Mouse (Mus musculus) neural tube, embryonic 15.5 days (tissue): Measurements from ENCODE around the gene Fam222b. TPM values are rescaled to one million over a fixed set of nuclear protein-coding genes. Genes with fewer than 3 reads are reported as not detected.

Source experiments
- ATAC-seq: fragments of 200-750 bp; cut with Nextera tagmentation; 2 replicates; pipeline ENCODE4 v1.8.0; 2017; ENCODE audit warnings: mild to moderate bottlenecking, moderate TSS enrichment, moderate library complexity; ENCODE audit not compliant: low FRiP score
- H3K27ac ChIP-seq: fragments of 300-500 bp; sonication (generic); replicated peaks from 2 replicates; pipeline ENCODE4 v1.5.1; 2015; ENCODE audit warnings: mild to moderate bottlenecking, inconsistent platforms
- H3K27me3 ChIP-seq: fragments of 300-500 bp; sonication (generic); replicated peaks from 2 replicates; pipeline ENCODE4 v1.6.1; 2015; ENCODE audit warnings: inconsistent platforms
- H3K36me3 ChIP-seq: fragments of 300-500 bp; sonication (generic); 2 replicates; pipeline ENCODE4 v1.6.1; 2015; ENCODE audit warnings: inconsistent platforms
- H3K4me1 ChIP-seq: fragments of 300-500 bp; sonication (generic); 2 replicates; pipeline ENCODE4 v1.6.1; 2015; ENCODE audit warnings: inconsistent platforms
- H3K4me2 ChIP-seq: fragments of 300-500 bp; sonication (generic); 2 replicates; pipeline ENCODE4 v1.6.1; 2015; ENCODE audit warnings: inconsistent platforms, mild to moderate bottlenecking, moderate library complexity
- H3K4me3 ChIP-seq: fragments of 300-500 bp; sonication (generic); replicated peaks from 2 replicates; pipeline ENCODE4 v1.5.1; 2015; ENCODE audit warnings: mild to moderate bottlenecking, inconsistent platforms
- H3K9ac ChIP-seq: fragments of 300-500 bp; sonication (generic); replicated peaks from 2 replicates; pipeline ENCODE4 v1.6.1; 2015; ENCODE audit warnings: mild to moderate bottlenecking, inconsistent platforms
- H3K9me3 ChIP-seq: fragments of 300-500 bp; sonication (generic); replicated peaks from 2 replicates; pipeline ENCODE4 v1.6.1; 2016; ENCODE audit warnings: inconsistent platforms
- WGBS: fragments of 180-500 bp; shearing (Covaris S2); methylation state at CpG from one replicate; pipeline ENCODE4 v1.1.7; 2015; ENCODE audit warnings: mixed read lengths; 5-methylcytosine and 5-hydroxymethylcytosine counted together
- polyA plus RNA-seq: library from polyadenylated mRNA; unstranded; fragments of >200 nt; fragmentation: Nextera tagmentation; extraction: Ambion mirVana; gene quantifications from 2 replicates; pipeline ENCODE4 v1.2.1, GENCODE M21; 2015

Fam222b gene
- polyA plus RNA-seq, 1 experiment from 2014 or later = 22.2 TPM

GRCm38 (mm10) chr11:78140665-78141064 lies 46.2 kb downstream of the Fam222b start:
- H3K4me1 ChIP-seq = peaks cover 7% of the 10 kb centered on the region; the same call in 1 of the 2 replicates
- no peaks in the 10 kb centered on the region for H3K27me3 ChIP-seq
- H3K9me3 ChIP-seq = no peaks in the 10 kb centered on the region
- no peak for ATAC-seq
- no peak overlapping the region for H3K4me3 ChIP-seq
- WGBS = 77% methylated on average over 5 of the region's 5 CpGs
- no peak overlapping the region for H3K27ac ChIP-seq
- H3K36me3 ChIP-seq = peaks cover 22% of the 10 kb centered on the region
- no peak overlapping the region for H3K9ac ChIP-seq
- no peak overlapping the region for H3K4me2 ChIP-seq

DNA sequence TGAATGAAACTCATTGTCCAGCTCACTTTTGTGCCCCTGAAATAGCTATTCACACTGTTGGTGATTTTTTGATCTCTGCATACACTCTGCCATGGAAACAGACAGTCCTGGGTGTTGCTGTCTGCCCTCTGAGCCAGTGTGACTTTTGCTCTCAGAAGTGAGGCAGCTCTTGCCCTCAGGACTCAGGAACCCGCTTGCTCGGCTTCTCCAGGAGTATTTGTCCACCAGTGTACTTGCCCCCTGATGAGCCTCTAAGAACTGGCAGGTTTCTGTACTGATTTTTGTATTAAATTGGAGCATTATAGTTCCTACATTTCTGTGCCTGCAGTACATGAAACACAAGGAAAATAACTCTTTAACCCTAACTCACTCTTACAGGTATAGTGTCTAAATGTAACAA lies 49.1 kb downstream of the Fam222b start:
- no peak for ATAC-seq
- WGBS = 87% methylated on average over 2 of the region's 2 CpGs
- H3K9ac ChIP-seq = no peak overlapping the region
- H3K4me2 ChIP-seq = no peak overlapping the region
- H3K4me1 ChIP-seq = peaks cover 4% of the 10 kb centered on the region; the same call in 1 of the 2 replicates
- H3K4me3 ChIP-seq = no peak overlapping the region
- H3K27ac ChIP-seq = no peak overlapping the region
- no peaks in the 10 kb centered on the region for H3K27me3 ChIP-seq
- peaks cover 42% of the 10 kb centered on the region for H3K36me3 ChIP-seq
- no peaks in the 10 kb centered on the region for H3K9me3 ChIP-seq

- H3K4me1 ChIP-seq = peaks cover 4% of the 10 kb centered on the region; the same call in 1 of the 2 replicates
- WGBS = 82% methylated on average over 5 of the region's 5 CpGs
- no peak overlapping the region for H3K9ac ChIP-seq
- H3K4me2 ChIP-seq = no peak overlapping the region
- no peak overlapping the region for H3K27ac ChIP-seq
- no peaks in the 10 kb centered on the region for H3K9me3 ChIP-seq
- no peak for ATAC-seq
- no peak overlapping the region for H3K4me3 ChIP-seq
- peaks cover 65% of the 10 kb centered on the region for H3K36me3 ChIP-seq
- no peaks in the 10 kb centered on the region for H3K27me3 ChIP-seq
These were observed 51.7 kb downstream of the Fam222b start for GRCm38 (mm10) chr11:78146168-78146567.

GRCm38 (mm10) chr11:78146707-78147543 lies 52.5 kb downstream of the Fam222b start:
- Histone ChIP-seq H3K36me3 (peaks cover 66% of the 10 kb centered on the region), H3K27ac (no peak overlapping the region), H3K4me2 (no peak overlapping the region), H3K4me1 (peaks cover 6% of the 10 kb centered on the region; the same call in 1 of the 2 replicates), H3K4me3 (no peak overlapping the region), H3K9ac (no peak overlapping the region), H3K9me3 (no peaks in the 10 kb centered on the region), H3K27me3 (no peaks in the 10 kb centered on the region)
- WGBS = 94% methylated on average over 6 of the region's 6 CpGs
- ATAC-seq = no peak

DNA sequence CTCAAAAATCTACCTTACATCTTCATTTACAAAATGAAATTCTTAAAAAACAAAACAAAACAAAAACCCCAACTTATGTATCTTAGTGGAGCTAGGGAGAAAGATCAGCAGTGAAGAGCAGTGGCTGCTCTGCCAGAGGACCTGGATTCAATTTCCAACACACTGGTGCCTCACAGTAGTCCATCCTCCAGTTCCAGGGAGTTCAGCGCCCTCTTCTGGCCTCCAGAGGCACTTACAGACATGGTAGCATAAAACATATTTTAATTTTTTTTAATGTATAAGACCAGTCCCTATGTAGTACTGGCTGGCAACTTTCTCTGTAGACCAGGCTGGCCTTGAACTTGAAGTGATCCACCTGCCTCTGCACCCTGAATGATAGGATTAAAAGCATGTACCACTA lies 56.7 kb downstream of the Fam222b start:
- H3K9ac ChIP-seq = no peak overlapping the region
- H3K27ac ChIP-seq = no peak overlapping the region; the same call in 1 of the 2 replicates
- 53% methylated on average over 1 of the region's 1 CpGs for WGBS
- H3K9me3 ChIP-seq = no peaks in the 10 kb centered on the region
- peaks cover 38% of the 10 kb centered on the region for H3K4me1 ChIP-seq
- H3K27me3 ChIP-seq = no peaks in the 10 kb centered on the region
- H3K4me3 ChIP-seq = no peak overlapping the region
- no peak for ATAC-seq
- H3K4me2 ChIP-seq = no peak overlapping the region
- peaks cover 69% of the 10 kb centered on the region for H3K36me3 ChIP-seq

DNA sequence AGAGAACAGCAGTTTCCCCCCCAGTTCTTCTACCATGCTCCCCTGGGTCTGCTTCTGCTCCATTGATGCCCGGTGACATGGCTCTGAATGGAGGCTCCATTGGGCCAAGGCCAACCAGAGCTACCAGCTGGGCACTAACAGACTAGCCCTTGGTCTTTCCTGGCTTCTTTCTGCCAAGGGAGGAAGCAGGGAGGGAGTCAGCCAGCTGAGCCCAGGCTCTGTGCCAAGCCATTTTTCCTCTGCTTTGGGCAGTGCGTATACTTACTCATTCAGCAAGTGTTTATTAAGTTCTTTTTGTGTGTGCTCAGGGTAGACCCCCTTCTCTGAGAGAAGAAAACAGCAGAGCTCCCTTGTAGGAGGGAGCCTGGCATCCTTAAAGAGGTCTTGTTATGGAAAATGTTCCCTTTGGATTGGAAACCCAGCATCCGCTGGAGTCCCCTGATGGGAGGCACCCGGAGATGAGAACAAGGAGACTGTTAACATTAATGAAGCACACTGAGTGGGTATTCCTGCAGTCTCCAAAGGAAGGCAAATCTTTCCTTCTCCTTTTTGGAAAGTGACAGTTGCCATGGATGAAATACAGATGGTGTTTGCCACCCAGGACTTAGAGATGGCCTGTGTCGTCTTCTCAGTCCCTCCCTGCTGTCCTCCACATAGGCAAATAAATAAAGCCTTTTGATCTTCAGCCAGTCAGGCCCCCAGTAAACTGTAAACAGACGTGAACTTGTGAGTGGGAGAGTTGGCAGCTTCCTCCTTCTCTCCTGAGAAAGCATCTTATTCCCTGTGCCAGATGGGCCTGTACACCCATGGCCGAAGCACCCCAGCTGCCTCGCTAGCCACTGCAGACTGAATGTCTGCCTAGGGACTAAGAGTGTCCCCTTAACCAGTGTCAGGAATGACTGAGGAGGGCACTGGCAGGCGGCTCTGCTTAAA lies 58.1 kb downstream of the Fam222b start:
- H3K27ac ChIP-seq = peak overlapping the region; percentile 82
- peaks cover 41% of the 10 kb centered on the region for H3K4me1 ChIP-seq
- no peaks in the 10 kb centered on the region for H3K9me3 ChIP-seq
- H3K4me2 ChIP-seq = peak overlapping the region; percentile 9; the same call in 1 of the 2 replicates
- peaks cover 69% of the 10 kb centered on the region for H3K36me3 ChIP-seq
- peak; percentile 79 for ATAC-seq
- H3K4me3 ChIP-seq = no peak overlapping the region
- H3K9ac ChIP-seq = 0 out of 2 replicates have a peak overlapping the region, but pooled peaks have one; percentile 8
- no peaks in the 10 kb centered on the region for H3K27me3 ChIP-seq
- 32% methylated on average over 9 of the region's 9 CpGs for WGBS

- no peak overlapping the region; the same call in 1 of the 2 replicates for H3K4me2 ChIP-seq
- peak; percentile 26; the same call in 1 of the 2 replicates for ATAC-seq
- H3K36me3 ChIP-seq = peaks cover 72% of the 10 kb centered on the region
- H3K4me1 ChIP-seq = peaks cover 51% of the 10 kb centered on the region
- H3K27ac ChIP-seq = peak overlapping the region; percentile 82
- H3K9ac ChIP-seq = no peak overlapping the region
- WGBS = 53% methylated on average over 13 of the region's 13 CpGs
- H3K9me3 ChIP-seq = no peaks in the 10 kb centered on the region
- H3K27me3 ChIP-seq = no peaks in the 10 kb centered on the region
- H3K4me3 ChIP-seq = no peak overlapping the region
These were observed 59.3 kb downstream of the Fam222b start for GRCm38 (mm10) chr11:78153778-78154177.

- Histone ChIP-seq H3K27me3 (no peaks in the 10 kb centered on the region), H3K4me1 (peaks cover 70% of the 10 kb centered on the region), H3K4me2 (no peak overlapping the region), H3K9ac (no peak overlapping the region), H3K9me3 (no peaks in the 10 kb centered on the region), H3K27ac (0 out of 2 replicates have a peak overlapping the region, but pooled peaks have one; percentile 33), H3K36me3 (peaks cover 74% of the 10 kb centered on the region), H3K4me3 (no peak overlapping the region)
- ATAC-seq = no peak
- 67% methylated on average over 5 of the region's 5 CpGs for WGBS
These were observed 61.2 kb downstream of the Fam222b start for GRCm38 (mm10) chr11:78155674-78156073.

GRCm38 (mm10) chr11:78156156-78156699 lies 61.8 kb downstream of the Fam222b start:
- H3K4me3 ChIP-seq = no peak overlapping the region
- H3K27ac ChIP-seq = no peak overlapping the region
- no peaks in the 10 kb centered on the region for H3K27me3 ChIP-seq
- H3K4me2 ChIP-seq = no peak overlapping the region
- no peak overlapping the region for H3K9ac ChIP-seq
- no peak for ATAC-seq
- no peaks in the 10 kb centered on the region for H3K9me3 ChIP-seq
- 77% methylated on average over 6 of the region's 6 CpGs for WGBS
- H3K4me1 ChIP-seq = peaks cover 76% of the 10 kb centered on the region
- peaks cover 74% of the 10 kb centered on the region for H3K36me3 ChIP-seq

- 0 out of 2 replicates have a peak, but pooled peaks have one; percentile 9 for ATAC-seq
- Histone ChIP-seq H3K27me3 (no peaks in the 10 kb centered on the region), H3K9ac (no peak overlapping the region), H3K4me3 (no peak overlapping the region), H3K27ac (0 out of 2 replicates have a peak overlapping the region, but pooled peaks have one; percentile 38), H3K4me1 (peaks cover 79% of the 10 kb centered on the region), H3K4me2 (no peak overlapping the region), H3K9me3 (no peaks in the 10 kb centered on the region), H3K36me3 (peaks cover 71% of the 10 kb centered on the region)
- 18% methylated on average over 2 of the region's 2 CpGs for WGBS
These were observed 64.6 kb downstream of the Fam222b start for GRCm38 (mm10) chr11:78159096-78159495.

GRCm38 (mm10) chr11:78159557-78159956 lies 65.1 kb downstream of the Fam222b start:
- no peaks in the 10 kb centered on the region for H3K27me3 ChIP-seq
- H3K4me1 ChIP-seq = peaks cover 74% of the 10 kb centered on the region
- 79% methylated on average over 7 of the region's 7 CpGs for WGBS
- no peak overlapping the region for H3K27ac ChIP-seq
- H3K4me2 ChIP-seq = no peak overlapping the region
- H3K9me3 ChIP-seq = no peaks in the 10 kb centered on the region
- no peak overlapping the region for H3K9ac ChIP-seq
- H3K36me3 ChIP-seq = peaks cover 66% of the 10 kb centered on the region
- no peak overlapping the region for H3K4me3 ChIP-seq
- no peak for ATAC-seq
